Mouse (Mus musculus) liver, embryonic 14.5 days (tissue): Measurements from ENCODE around the gene Nkd1. TPM values are rescaled to one million over a fixed set of nuclear protein-coding genes. Genes with fewer than 3 reads are reported as not detected.

Experiments used
- ATAC-seq: fragments of 200-750 bp; cut with Nextera tagmentation; 2 replicates; pipeline ENCODE4 v1.8.0; 2017; ENCODE audit warnings: moderate number of reproducible peaks, mild to moderate bottlenecking, moderate library complexity; ENCODE audit not compliant: insufficient read depth
- DNase-seq, 3 experiments: peaks; one replicate each; pipeline ENCODE4 v3.0.0-alpha.2; 2012 to 2013; ENCODE audit warnings: low read depth in 3 of 3, low spot score in 3 of 3
- H3K27ac ChIP-seq: fragments of 300-500 bp; sonication (generic); 2 replicates; pipeline ENCODE4 v1.5.1; 2014; ENCODE audit warnings: moderate library complexity, mild to moderate bottlenecking, control low read depth, inconsistent platforms
- H3K27me3 ChIP-seq: fragments of 300-500 bp; sonication (generic); 2 replicates; pipeline ENCODE4 v1.6.1; 2014; ENCODE audit warnings: mild to moderate bottlenecking, low read length, moderate library complexity; ENCODE audit not compliant: control insufficient read depth, insufficient read depth
- H3K36me3 ChIP-seq: fragments of 300-500 bp; sonication (generic); replicated peaks from 2 replicates; pipeline ENCODE4 v1.6.1; 2014; ENCODE audit warnings: low read depth; ENCODE audit not compliant: control insufficient read depth, insufficient read depth
- H3K4me1 ChIP-seq, 2 experiments: fragments of 200-500 bp in 1 of 2; fragments of 300-500 bp in 1 of 2; sonication (generic) in 1 of 2; replicated peaks; 2 replicates each; pipeline ENCODE4 v1.6.1; 2012 to 2014; ENCODE audit warnings: antibody characterized with exemption in 1 of 2, inconsistent platforms in 1 of 2, low read length in 1 of 2; ENCODE audit not compliant: control insufficient read depth in 2 of 2, insufficient read depth in 2 of 2
- H3K4me2 ChIP-seq: fragments of 300-500 bp; sonication (generic); 2 replicates; pipeline ENCODE4 v1.6.1; 2014; ENCODE audit warnings: low read depth, mild to moderate bottlenecking, control low read depth, moderate library complexity
- H3K4me3 ChIP-seq, 2 experiments: fragments of 200-500 bp in 1 of 2; fragments of 300-500 bp in 1 of 2; sonication (generic) in 1 of 2; 2 replicates each; pipeline ENCODE4 v1.5.1; 2012 to 2014; ENCODE audit warnings: low read depth in 2 of 2, low read length in 2 of 2, mild to moderate bottlenecking in 2 of 2, control low read depth in 1 of 2, inconsistent platforms in 1 of 2, moderate library complexity in 1 of 2; ENCODE audit not compliant: insufficient read depth in 1 of 2
- H3K9ac ChIP-seq: fragments of 300-500 bp; sonication (generic); replicated peaks from 2 replicates; pipeline ENCODE4 v1.6.1; 2014; ENCODE audit warnings: mild to moderate bottlenecking, control low read depth, moderate library complexity
- H3K9me3 ChIP-seq: fragments of 300-500 bp; sonication (generic); 2 replicates; pipeline ENCODE4 v1.6.1; 2016; ENCODE audit warnings: low read length, mixed read lengths; ENCODE audit not compliant: control insufficient read depth
- CTCF ChIP-seq: IDR thresholded peaks from 2 replicates; pipeline ENCODE4 v1.5.1; 2016; ENCODE audit warnings: antibody characterized with exemption, low read depth, control low read depth
- EP300 ChIP-seq: IDR thresholded peaks from 2 replicates; pipeline ENCODE4 v1.6.1; 2016; ENCODE audit warnings: antibody characterized with exemption, low read depth
- WGBS: fragments of 180-500 bp; shearing (Covaris S2); extraction: QIAGEN DNeasy Blood & Tissue Kit; methylation state at CpG from one replicate; pipeline ENCODE4 v1.1.7; 2014; ENCODE audit not compliant: insufficient replicate concordance; 5-methylcytosine and 5-hydroxymethylcytosine counted together
- polyA plus RNA-seq, 2 experiments: library from polyadenylated mRNA; depleted of rRNA in 1 of 2; stranded (reverse) in 1 of 2; unstranded in 1 of 2; fragments of >200 nt; fragmentation: Nextera tagmentation in 1 of 2; extraction: Ambion mirVana in 1 of 2; gene quantifications; 2 replicates each; pipeline versions ENCODE4 v1.2.1 to v1.2.3; 2012 to 2014

Nkd1 gene
- polyA plus RNA-seq, 2 experiments, result 0.96 to 0.97 TPM

- no peak for ATAC-seq
- Histone ChIP-seq H3K36me3 (no peaks in the 10 kb centered on the region), H3K4me3 (no peak overlapping the region), H3K27me3 (no peaks in the 10 kb centered on the region), H3K4me1 (no peaks in the 10 kb centered on the region), H3K27ac (no peak overlapping the region), H3K4me2 (no peak overlapping the region), H3K9ac (no peak overlapping the region), H3K9me3 (no peaks in the 10 kb centered on the region)
- no peak for DNase-seq
- 73% methylated on average over 18 of the region's 18 CpGs for WGBS
- TF ChIP-seq EP300, result no peak
- no peak for TF ChIP-seq CTCF
Measured at GRCm38 (mm10) chr8:88579668-88580330, 58.6 kb downstream of the Nkd1 start.

GRCm38 (mm10) chr8:88580785-88581184 is 59.6 kb downstream of the Nkd1 start:
- Histone ChIP-seq H3K27me3 (no peaks in the 10 kb centered on the region), H3K4me1 (no peaks in the 10 kb centered on the region), H3K4me2 (no peak overlapping the region), H3K36me3 (no peaks in the 10 kb centered on the region), H3K9me3 (no peaks in the 10 kb centered on the region), H3K27ac (no peak overlapping the region), H3K9ac (no peak overlapping the region), H3K4me3 (no peak overlapping the region)
- no peak for TF ChIP-seq EP300
- TF ChIP-seq CTCF, result no peak
- no peak for DNase-seq
- ATAC-seq, result no peak
- WGBS, result 26% methylated on average over 7 of the region's 7 CpGs

- TF ChIP-seq EP300 (no peak), CTCF (no peak)
- H3K36me3 ChIP-seq, result no peaks in the 10 kb centered on the region
- H3K27ac ChIP-seq, result no peak overlapping the region
- 68% methylated on average over 3 of the region's 3 CpGs for WGBS
- H3K4me3 ChIP-seq, result no peak overlapping the region
- H3K27me3 ChIP-seq, result no peaks in the 10 kb centered on the region
- DNase-seq (no peak), ATAC-seq (no peak)
- no peaks in the 10 kb centered on the region for H3K9me3 ChIP-seq
- no peaks in the 10 kb centered on the region for H3K4me1 ChIP-seq
- no peak overlapping the region for H3K4me2 ChIP-seq
- H3K9ac ChIP-seq, result no peak overlapping the region
Measured at GRCm38 (mm10) chr8:88583863-88584262, 62.7 kb downstream of the Nkd1 start.

DNA sequence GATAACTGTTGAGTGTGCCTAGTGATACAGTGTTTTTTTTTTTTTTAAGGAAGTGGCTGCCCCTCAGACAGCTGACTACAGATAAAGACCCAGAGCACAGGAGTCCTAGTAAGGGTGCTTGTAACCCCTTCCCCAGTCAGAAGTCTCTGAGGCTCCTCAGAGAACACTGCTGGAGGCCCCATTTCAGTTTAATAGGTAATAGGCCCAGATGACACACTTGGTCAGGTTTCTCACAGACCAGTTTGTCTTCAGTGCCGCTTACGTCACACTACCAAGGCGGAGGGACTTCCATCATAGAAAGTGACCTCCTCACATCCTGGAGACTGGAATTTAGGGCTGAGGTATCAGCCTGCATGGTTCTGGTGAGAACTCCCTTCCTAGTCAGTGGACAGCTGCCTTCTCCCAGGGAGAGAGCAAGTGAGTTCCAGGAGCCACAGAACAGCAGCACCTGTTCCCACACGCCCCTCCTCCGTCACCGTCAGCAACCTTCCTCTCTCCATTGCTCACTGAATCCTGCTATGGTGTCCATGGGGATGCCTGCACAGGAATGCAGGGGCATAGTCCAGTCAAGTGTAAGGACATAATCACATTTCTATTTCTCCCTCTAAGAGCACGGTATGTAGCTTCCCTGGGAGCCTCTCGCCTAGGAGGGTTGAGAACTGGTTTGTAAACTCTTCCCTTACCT is 67.2 kb downstream of the Nkd1 start:
- ATAC-seq, result no peak
- no peak for DNase-seq
- TF ChIP-seq EP300 (no peak), CTCF (no peak)
- H3K36me3 ChIP-seq, result no peaks in the 10 kb centered on the region
- H3K27ac ChIP-seq, result no peak overlapping the region
- 70% methylated on average over 8 of the region's 8 CpGs for WGBS
- no peaks in the 10 kb centered on the region for H3K9me3 ChIP-seq
- H3K4me1 ChIP-seq, result no peaks in the 10 kb centered on the region
- no peak overlapping the region for H3K4me3 ChIP-seq
- no peak overlapping the region for H3K4me2 ChIP-seq
- H3K27me3 ChIP-seq, result no peaks in the 10 kb centered on the region
- H3K9ac ChIP-seq, result no peak overlapping the region

DNA sequence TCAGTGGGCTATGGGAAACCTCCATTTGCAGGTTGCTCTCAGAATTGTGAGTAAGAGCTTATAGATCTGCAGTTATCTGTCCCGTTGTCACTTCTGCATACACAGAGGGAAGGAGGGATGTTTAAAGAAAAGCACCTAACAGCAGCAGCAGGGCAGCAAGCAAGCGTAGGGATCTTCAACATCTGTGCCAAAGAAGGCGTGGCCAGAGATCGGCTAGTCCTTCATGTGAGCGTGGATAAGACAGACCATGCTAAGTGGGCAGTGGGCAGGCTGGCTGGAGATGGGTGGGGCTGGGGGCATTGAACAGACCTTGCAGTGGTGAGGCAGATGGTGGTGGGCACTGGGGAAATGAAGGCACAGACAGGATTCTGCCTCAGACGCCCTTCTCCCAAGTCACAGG is 69.1 kb downstream of the Nkd1 start:
- Histone ChIP-seq H3K4me3 (no peak overlapping the region), H3K36me3 (no peaks in the 10 kb centered on the region), H3K9ac (no peak overlapping the region), H3K4me2 (no peak overlapping the region), H3K27me3 (no peaks in the 10 kb centered on the region), H3K9me3 (no peaks in the 10 kb centered on the region), H3K27ac (no peak overlapping the region), H3K4me1 (no peaks in the 10 kb centered on the region)
- DNase-seq, result no peak
- WGBS, result 45% methylated on average over 6 of the region's 6 CpGs
- ATAC-seq, result no peak
- no peak for TF ChIP-seq CTCF
